Mouse (Mus musculus): ENCODE results near the gene Camkmt. TPM values are rescaled to one million over a fixed set of nuclear protein-coding genes. Genes with fewer than 3 reads are reported as not detected.

Camkmt gene
- polyA plus RNA-seq, 1 experiment from 2014 or later = 11.4 TPM

DNA sequence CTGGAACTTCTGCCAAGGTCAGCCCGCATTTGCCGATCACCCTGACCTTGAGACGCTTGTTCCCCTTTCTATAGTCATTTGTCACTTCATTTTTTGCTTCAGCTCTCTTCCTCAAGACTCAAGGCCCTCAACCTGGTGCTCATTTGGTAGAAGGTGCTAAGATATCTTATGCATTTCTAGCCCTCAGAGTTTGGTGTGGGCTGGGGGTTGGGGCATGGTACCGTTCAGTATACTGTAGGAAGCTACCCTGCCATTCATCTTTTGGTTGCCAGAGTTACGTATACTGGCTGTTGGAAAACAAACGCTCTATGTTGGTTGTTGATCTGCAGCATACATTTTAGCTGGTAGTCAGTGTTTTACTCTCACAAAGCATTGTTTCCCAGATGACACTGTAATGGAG lies 53.8 kb downstream of the Camkmt start:
- WGBS = 77% methylated on average over 6 of the region's 6 CpGs
- no peaks in the 10 kb centered on the region for H3K9me3 ChIP-seq
- H3K9ac ChIP-seq = no peak overlapping the region
- H3K4me3 ChIP-seq = no peak overlapping the region
- no peak for ATAC-seq (ENCODE audit: borderline replicate concordance, extremely low read depth, low FRiP score, low TSS enrichment)
- H3K4me2 ChIP-seq = no peak overlapping the region
- no peaks in the 10 kb centered on the region for H3K4me1 ChIP-seq
- H3K27ac ChIP-seq = no peak overlapping the region
- no peaks in the 10 kb centered on the region for H3K36me3 ChIP-seq
- H3K27me3 ChIP-seq = no peaks in the 10 kb centered on the region

GRCm38 (mm10) chr17:85148348-85148747 lies 58.0 kb downstream of the Camkmt start:
- Histone ChIP-seq H3K4me2 (no peak overlapping the region), H3K27me3 (no peaks in the 10 kb centered on the region), H3K9me3 (no peaks in the 10 kb centered on the region), H3K4me3 (no peak overlapping the region), H3K27ac (no peak overlapping the region), H3K9ac (no peak overlapping the region), H3K36me3 (no peaks in the 10 kb centered on the region), H3K4me1 (no peaks in the 10 kb centered on the region)
- no peak for ATAC-seq (ENCODE audit: borderline replicate concordance, extremely low read depth, low FRiP score, low TSS enrichment)
- WGBS = 73% methylated on average over 1 of the region's 1 CpGs

DNA sequence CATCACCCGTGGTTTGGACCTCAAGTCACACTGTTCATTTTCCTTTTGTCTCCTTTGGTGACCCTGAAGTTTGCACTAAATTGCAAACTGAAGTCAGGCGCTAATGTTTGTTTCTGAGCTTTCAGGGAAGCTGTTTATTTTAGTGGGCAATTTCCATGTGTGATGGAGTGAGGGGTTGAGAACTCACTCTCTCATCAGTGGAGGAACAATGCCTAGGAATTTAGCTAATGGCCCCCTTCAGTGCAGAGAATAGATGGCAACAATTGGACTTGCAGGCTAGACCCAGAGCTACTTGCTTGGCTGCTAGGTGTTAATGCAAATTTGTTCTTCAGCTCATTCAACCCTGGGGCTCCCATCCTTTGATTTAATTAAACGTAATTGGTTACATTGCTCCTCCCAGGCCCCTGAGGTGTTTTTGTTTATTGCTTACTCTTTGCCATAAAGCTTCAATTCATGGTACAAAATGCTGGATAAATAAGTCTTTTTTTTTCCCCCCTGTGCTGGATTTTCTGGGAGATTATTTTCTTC lies 58.9 kb downstream of the Camkmt start:
- H3K36me3 ChIP-seq = no peaks in the 10 kb centered on the region
- H3K4me1 ChIP-seq = no peaks in the 10 kb centered on the region
- H3K4me2 ChIP-seq = no peak overlapping the region
- H3K9me3 ChIP-seq = no peaks in the 10 kb centered on the region
- H3K9ac ChIP-seq = no peak overlapping the region
- 28% methylated on average over 3 of the region's 3 CpGs for WGBS
- ATAC-seq (ENCODE audit: borderline replicate concordance, extremely low read depth, low FRiP score, low TSS enrichment) = no peak
- no peak overlapping the region for H3K27ac ChIP-seq
- no peak overlapping the region for H3K4me3 ChIP-seq
- H3K27me3 ChIP-seq = no peaks in the 10 kb centered on the region

GRCm38 (mm10) chr17:85151264-85151663 lies 60.9 kb downstream of the Camkmt start:
- Histone ChIP-seq H3K4me2 (no peak overlapping the region), H3K9me3 (no peaks in the 10 kb centered on the region), H3K9ac (no peak overlapping the region), H3K4me3 (no peak overlapping the region), H3K36me3 (no peaks in the 10 kb centered on the region), H3K4me1 (no peaks in the 10 kb centered on the region), H3K27me3 (no peaks in the 10 kb centered on the region), H3K27ac (no peak overlapping the region)
- no peak for ATAC-seq (ENCODE audit: borderline replicate concordance, extremely low read depth, low FRiP score, low TSS enrichment)
- 45% methylated on average over 8 of the region's 8 CpGs for WGBS

DNA sequence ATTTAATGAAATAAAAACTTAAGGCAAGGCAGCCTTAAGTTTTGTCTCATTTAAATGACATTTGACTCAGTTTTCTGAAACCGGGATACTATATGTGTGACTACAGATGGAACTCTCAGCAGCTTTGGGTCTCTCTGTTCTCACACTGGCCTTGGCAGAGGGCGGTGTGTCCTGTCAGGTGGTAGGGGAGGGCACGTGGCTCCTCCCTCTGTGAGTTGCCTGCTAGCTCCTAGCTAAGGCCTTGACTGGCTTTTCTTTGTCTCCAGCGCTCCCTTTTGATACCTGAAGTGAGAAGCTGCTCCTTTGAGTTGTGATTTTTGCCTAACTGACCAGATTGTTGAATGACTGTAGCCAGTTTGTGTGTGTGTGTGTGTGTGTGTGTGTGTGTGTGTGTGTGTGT lies 67.8 kb downstream of the Camkmt start:
- Histone ChIP-seq H3K9me3 (no peaks in the 10 kb centered on the region), H3K4me1 (no peaks in the 10 kb centered on the region)
- 80% methylated on average over 4 of the region's 4 CpGs for WGBS

GRCm38 (mm10) chr17:85159526-85159925 lies 69.2 kb downstream of the Camkmt start:
- Histone ChIP-seq H3K9me3 (no peaks in the 10 kb centered on the region), H3K4me1 (no peaks in the 10 kb centered on the region), H3K4me3 (no peak overlapping the region), H3K27me3 (no peaks in the 10 kb centered on the region), H3K27ac (no peak overlapping the region), H3K9ac (no peak overlapping the region), H3K36me3 (no peaks in the 10 kb centered on the region), H3K4me2 (no peak overlapping the region)
- 79% methylated on average over 8 of the region's 8 CpGs for WGBS
- ATAC-seq (ENCODE audit: borderline replicate concordance, extremely low read depth, low FRiP score, low TSS enrichment) = no peak

More for the DNA sequence above, 67.8 kb downstream of the Camkmt start:
- Histone ChIP-seq H3K9ac (no peak overlapping the region), H3K27ac (no peak overlapping the region), H3K4me3 (no peak overlapping the region), H3K4me2 (no peak overlapping the region), H3K36me3 (no peaks in the 10 kb centered on the region), H3K27me3 (no peaks in the 10 kb centered on the region)
- no peak for ATAC-seq (ENCODE audit: borderline replicate concordance, extremely low read depth, low FRiP score, low TSS enrichment)

- Histone ChIP-seq H3K27ac (no peak overlapping the region), H3K27me3 (no peaks in the 10 kb centered on the region), H3K36me3 (no peaks in the 10 kb centered on the region), H3K4me1 (no peaks in the 10 kb centered on the region), H3K4me2 (no peak overlapping the region), H3K4me3 (no peak overlapping the region), H3K9ac (no peak overlapping the region), H3K9me3 (no peaks in the 10 kb centered on the region)
- ATAC-seq (ENCODE audit: borderline replicate concordance, extremely low read depth, low FRiP score, low TSS enrichment) = no peak
- 83% methylated on average over 8 of the region's 8 CpGs for WGBS
Observed at GRCm38 (mm10) chr17:85160786-85161185, 70.4 kb downstream of the Camkmt start.

GRCm38 (mm10) chr17:85162569-85163271 lies 72.4 kb downstream of the Camkmt start:
- Histone ChIP-seq H3K27me3 (no peaks in the 10 kb centered on the region), H3K9ac (no peak overlapping the region), H3K4me2 (no peak overlapping the region), H3K27ac (no peak overlapping the region), H3K4me3 (no peak overlapping the region), H3K4me1 (no peaks in the 10 kb centered on the region; the same call in 1 of the 2 replicates), H3K36me3 (no peaks in the 10 kb centered on the region), H3K9me3 (no peaks in the 10 kb centered on the region)
- no peak for ATAC-seq (ENCODE audit: borderline replicate concordance, extremely low read depth, low FRiP score, low TSS enrichment)
- WGBS = 65% methylated on average over 7 of the region's 7 CpGs

DNA sequence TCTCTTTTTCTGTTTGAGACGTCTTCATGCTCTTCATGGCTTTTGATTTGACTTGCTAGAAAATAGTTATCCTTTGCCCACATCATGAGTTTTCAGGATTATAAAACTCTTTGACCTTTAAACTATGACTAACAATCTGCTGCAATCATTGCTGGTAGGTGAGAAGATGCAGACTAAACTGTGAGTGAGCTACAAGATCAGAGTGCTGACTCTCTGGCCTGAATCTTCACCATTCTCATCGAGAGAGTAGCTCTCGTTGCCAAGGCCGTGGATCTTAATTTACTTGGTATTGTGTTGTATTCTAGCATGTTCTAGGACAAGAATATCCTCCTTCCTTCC lies 72.9 kb downstream of the Camkmt start:
- H3K4me2 ChIP-seq = no peak overlapping the region
- no peak overlapping the region for H3K9ac ChIP-seq
- ATAC-seq (ENCODE audit: borderline replicate concordance, extremely low read depth, low FRiP score, low TSS enrichment) = no peak

DNA sequence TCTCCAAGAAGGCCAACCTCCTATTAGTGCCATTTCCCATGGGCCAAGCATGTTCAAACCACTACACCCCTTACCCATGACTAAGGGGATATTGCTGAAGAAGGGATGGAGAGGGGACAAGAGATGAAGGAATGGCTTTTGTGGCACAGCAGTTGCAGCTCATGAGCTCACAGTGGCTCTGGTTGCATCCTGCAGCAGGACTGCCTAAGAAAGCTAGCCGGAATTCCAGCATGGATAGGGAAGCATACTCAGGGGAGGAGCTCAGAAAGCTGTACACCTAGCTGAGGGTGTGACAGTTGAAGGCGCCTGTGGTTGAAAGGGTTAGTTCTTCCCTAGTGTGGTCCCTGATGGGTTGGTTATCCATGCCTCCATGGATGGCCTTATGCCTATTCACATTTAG lies 78.4 kb downstream of the Camkmt start:
- Histone ChIP-seq H3K9ac (no peak overlapping the region), H3K27me3 (no peaks in the 10 kb centered on the region), H3K4me2 (no peak overlapping the region), H3K4me1 (no peaks in the 10 kb centered on the region; the same call in 1 of the 2 replicates), H3K36me3 (no peaks in the 10 kb centered on the region), H3K4me3 (no peak overlapping the region), H3K27ac (no peak overlapping the region), H3K9me3 (no peaks in the 10 kb centered on the region)
- ATAC-seq (ENCODE audit: borderline replicate concordance, extremely low read depth, low FRiP score, low TSS enrichment) = no peak
- WGBS = 86% methylated on average over 2 of the region's 2 CpGs

More for the DNA sequence above, 72.9 kb downstream of the Camkmt start:
- Histone ChIP-seq H3K4me1 (no peaks in the 10 kb centered on the region; the same call in 1 of the 2 replicates), H3K4me3 (no peak overlapping the region), H3K27ac (no peak overlapping the region), H3K9me3 (no peaks in the 10 kb centered on the region), H3K27me3 (no peaks in the 10 kb centered on the region), H3K36me3 (no peaks in the 10 kb centered on the region)
- 74% methylated on average over 4 of the region's 4 CpGs for WGBS

DNA sequence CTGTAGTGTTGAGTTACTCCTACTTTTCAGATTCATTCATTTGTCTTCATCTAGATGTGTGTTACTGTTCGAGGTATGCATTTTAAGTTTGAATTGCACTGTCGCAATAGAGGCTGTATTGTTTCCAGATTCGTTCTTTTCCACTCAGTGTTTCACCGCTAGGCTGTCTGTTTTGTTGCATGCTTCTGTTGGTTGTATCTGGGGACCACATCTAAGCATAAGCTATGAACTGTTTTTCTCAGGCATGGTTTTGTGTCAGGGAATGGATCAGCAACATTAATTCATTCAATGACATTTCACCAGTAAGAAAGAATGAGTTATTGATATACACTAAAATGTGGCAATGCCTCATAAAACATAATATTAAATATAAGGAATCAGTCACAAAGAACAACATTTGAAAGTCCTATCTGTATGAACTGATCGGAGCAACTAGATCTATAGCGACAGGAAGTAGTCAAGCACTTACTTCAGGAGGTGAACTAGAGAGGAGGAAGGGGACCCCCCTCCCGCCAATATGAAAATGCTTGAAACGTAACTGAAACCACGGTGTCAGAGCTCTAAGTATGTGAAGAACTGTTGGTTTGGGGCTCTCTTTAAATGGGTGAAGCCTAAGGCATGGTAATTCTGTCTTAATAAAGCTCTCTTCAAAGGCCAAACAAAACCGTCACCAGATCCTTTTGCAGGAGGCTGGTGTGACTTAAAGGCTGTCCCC lies 80.3 kb downstream of the Camkmt start:
- no peaks in the 10 kb centered on the region for H3K36me3 ChIP-seq
- ATAC-seq (ENCODE audit: borderline replicate concordance, extremely low read depth, low FRiP score, low TSS enrichment) = no peak
- H3K9me3 ChIP-seq = no peaks in the 10 kb centered on the region
- no peak overlapping the region for H3K9ac ChIP-seq
- H3K4me3 ChIP-seq = no peak overlapping the region
- no peaks in the 10 kb centered on the region for H3K27me3 ChIP-seq
- H3K4me1 ChIP-seq = no peaks in the 10 kb centered on the region; the same call in 1 of the 2 replicates
- WGBS = 70% methylated on average over 10 of the region's 10 CpGs
- H3K4me2 ChIP-seq = no peak overlapping the region
- H3K27ac ChIP-seq = no peak overlapping the region

DNA sequence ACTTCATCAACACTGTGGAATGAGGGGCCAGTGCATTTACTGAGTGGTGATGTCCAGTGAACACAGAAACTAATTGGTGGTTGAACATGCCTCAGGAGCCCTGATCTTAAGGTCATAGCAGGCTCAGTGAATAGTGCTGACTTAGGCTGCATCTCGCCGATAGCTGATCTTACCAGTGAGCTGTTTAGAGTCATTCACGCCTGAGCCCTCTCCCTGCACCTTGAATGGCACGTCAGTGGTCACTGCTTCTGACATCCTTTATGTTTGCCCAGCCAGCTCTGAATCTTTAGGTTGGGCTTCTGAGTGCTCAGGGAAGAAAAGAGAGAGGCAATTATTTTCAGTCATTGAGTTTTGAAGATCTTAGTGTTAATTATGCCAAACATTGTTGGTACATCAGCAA lies 81.6 kb downstream of the Camkmt start:
- Histone ChIP-seq H3K9me3 (no peaks in the 10 kb centered on the region), H3K4me1 (no peaks in the 10 kb centered on the region), H3K4me2 (no peak overlapping the region), H3K27me3 (no peaks in the 10 kb centered on the region), H3K4me3 (no peak overlapping the region), H3K9ac (no peak overlapping the region), H3K27ac (no peak overlapping the region), H3K36me3 (no peaks in the 10 kb centered on the region)
- no peak for ATAC-seq (ENCODE audit: borderline replicate concordance, extremely low read depth, low FRiP score, low TSS enrichment)
- WGBS = 26% methylated on average over 4 of the region's 4 CpGs
